ENCODE assay signal across 9 mouse cellular contexts in the genomic region with DNA sequence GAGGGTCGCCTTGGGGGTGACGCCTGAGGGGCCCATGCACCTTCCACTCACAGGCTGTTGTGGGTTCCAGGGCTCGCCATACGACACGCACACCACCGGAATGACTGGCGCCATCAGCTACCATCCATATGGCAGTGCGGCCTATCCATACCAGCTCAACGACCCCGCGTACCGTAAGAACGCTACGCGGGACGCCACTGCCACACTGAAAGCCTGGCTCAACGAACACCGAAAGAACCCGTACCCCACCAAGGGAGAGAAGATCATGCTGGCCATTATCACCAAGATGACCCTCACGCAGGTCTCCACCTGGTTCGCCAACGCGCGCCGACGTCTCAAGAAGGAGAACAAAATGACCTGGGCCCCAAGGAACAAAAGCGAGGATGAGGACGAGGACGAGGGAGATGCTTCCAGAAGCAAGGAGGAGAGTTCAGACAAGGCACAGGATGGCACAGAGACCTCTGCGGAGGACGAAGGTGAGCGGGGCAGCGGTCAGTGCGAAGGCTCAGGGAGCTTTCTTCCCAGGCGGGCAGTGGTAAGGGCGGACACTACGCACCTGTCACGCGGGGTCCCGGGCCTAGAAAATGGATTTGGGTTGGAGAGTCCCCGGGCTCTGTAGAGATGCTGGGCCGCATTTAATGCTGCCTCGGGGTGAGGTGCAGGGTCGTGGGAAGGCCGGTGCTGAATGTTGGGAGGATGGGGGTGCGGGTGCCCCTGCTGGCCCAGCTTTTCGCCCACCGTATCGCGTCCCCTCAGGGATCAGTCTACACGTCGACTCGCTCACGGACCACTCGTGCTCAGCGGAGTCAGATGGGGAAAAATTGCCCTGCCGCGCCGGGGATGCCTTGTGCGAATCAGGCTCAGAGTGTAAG. TPM values are rescaled to one million over a fixed set of nuclear protein-coding genes. Genes with fewer than 3 reads are reported as not detected.
DNase-seq lines count a peak whose midpoint lies in the region; ATAC-seq and TF ChIP-seq lines count a peak whose summit lies in the region.
"Had no signal": no experiment of that assay in that cellular context is flagged by ENCODE, and none has a peak within 500 bp of the region (broad histone marks: within the 10 kb centered on the region; RNA-seq: fewer than 3 reads in every experiment).

No protein-coding gene starts in this region.

- peaks cover 96% of the 10 kb centered on the region for H3K27me3 ChIP-seq in kidney, postnatal 0 days (ENCODE audit: insufficient read depth, low read length)
- peaks cover 34% of the 10 kb centered on the region for H3K27me3 ChIP-seq in hindbrain, embryonic 12.5 days

- no peaks in the 10 kb centered on the region for H3K9me3 ChIP-seq in kidney, postnatal 0 days (replicated peaks; ENCODE audit: low read length)
- H3K9me3 ChIP-seq in hindbrain, embryonic 12.5 days (replicated peaks) = no peaks in the 10 kb centered on the region

- ATAC-seq in kidney, postnatal 0 days (replicated peaks; ENCODE audit: low FRiP score, low read depth) = no peak
- ATAC-seq in hindbrain, embryonic 12.5 days (ENCODE audit: low FRiP score) = no peak

- no peak for DNase-seq in kidney, postnatal 0 days (ENCODE audit: low spot score)
- no peak for DNase-seq in kidney, postnatal 10 days
- DNase-seq in embryo, embryonic 10 days (ENCODE audit: low spot score) = peak; percentile 42
- peak; percentile 63 for DNase-seq in neural tube, embryonic 10.5 days (ENCODE audit: extremely low spot score, low spot score)
- DNase-seq in layer of hippocampus, postnatal 14 days (ENCODE audit: low spot score in 2 of 2) = no peak
- DNase-seq in right cerebral cortex, postnatal 14 days = no peak
- no peak for DNase-seq in urinary bladder, postnatal 10 days (ENCODE audit: low spot score)

- peak overlapping the region; percentile 51 for H3K4me3 ChIP-seq in kidney, postnatal 0 days (replicated peaks; ENCODE audit: low read depth, low read length)
- peak overlapping the region; percentile 75 for H3K4me3 ChIP-seq in hindbrain, embryonic 12.5 days
- H3K4me3 ChIP-seq: erythroblast, embryonic 14.5 days had no signal

- 1% methylated on average over 60 of the region's 60 CpGs for WGBS in kidney, postnatal 0 days
- 1% methylated on average over 60 of the region's 60 CpGs for WGBS in hindbrain, embryonic 12.5 days

- no peak overlapping the region for H3K27ac ChIP-seq in kidney, postnatal 0 days
- H3K27ac ChIP-seq in hindbrain, embryonic 12.5 days = peak overlapping the region; percentile 94

- no peaks in the 10 kb centered on the region for H3K36me3 ChIP-seq in kidney, postnatal 0 days (ENCODE audit: insufficient read depth, low read length)
- H3K36me3 ChIP-seq in hindbrain, embryonic 12.5 days = 0 out of 2 replicates have a peak, but pooled peaks cover 4% of the 10 kb centered on the region

- H3K9ac ChIP-seq in kidney, postnatal 0 days (ENCODE audit: low read depth, low read length) = 0 out of 2 replicates have a peak overlapping the region, but pooled peaks have one; percentile 31
- H3K9ac ChIP-seq in hindbrain, embryonic 12.5 days = peak overlapping the region; percentile 86

- H3K4me2 ChIP-seq in kidney, postnatal 0 days (ENCODE audit: low read length) = peak overlapping the region; percentile 30
- peak overlapping the region; percentile 65 for H3K4me2 ChIP-seq in hindbrain, embryonic 12.5 days (replicated peaks)

- no peak for TF ChIP-seq CTCF in kidney, postnatal 0 days (IDR thresholded peaks at IDR 0.05; ENCODE audit: low read depth)

- H3K4me1 ChIP-seq in kidney, postnatal 0 days (replicated peaks; ENCODE audit: insufficient read depth, low read length) = peaks cover 8% of the 10 kb centered on the region; the same call in 1 of the 2 replicates
- H3K4me1 ChIP-seq in hindbrain, embryonic 12.5 days = peaks cover 33% of the 10 kb centered on the region

RNA-seq across cellular contexts. Expression of a gene that starts 2.1 kb away (rescaled TPM):
- polyA plus RNA-seq in kidney, postnatal 0 days (2015; fragmentation: Nextera tagmentation; extraction: Ambion mirVana) = 10.7 and 12.2 TPM in 2 replicates
- polyA plus RNA-seq in hindbrain, embryonic 12.5 days (2016; fragmentation: Nextera tagmentation; extraction: Ambion mirVana) = 62.7 and 67.2 TPM in 2 replicates
- 1 to 10 TPM in 1 of 2 experiments, under 1 TPM in 1; 0.37 to 1.0 TPM for total RNA-seq in layer of hippocampus, postnatal 14 days (2021)
- polyA plus RNA-seq: erythroblast, embryonic 14.5 days had no signal

Comparison
In these comparisons a context has a peak if more than half of its experiments do, and no peak if none do; other contexts are left out.
1. DNase-seq: peak in embryo, embryonic 10 days (single experiment) and neural tube, embryonic 10.5 days (single experiment); none in kidney, postnatal 0 days (single experiment), kidney, postnatal 10 days (single experiment), layer of hippocampus, postnatal 14 days (0 of 2), right cerebral cortex, postnatal 14 days (single experiment) and urinary bladder, postnatal 10 days (single experiment).